Mouse (Mus musculus): ENCODE measurements around the gene 1700025G04Rik.

GRCm38 (mm10) chr1:151879966-151880365, 210.0 kb downstream of the 1700025G04Rik start:
- no peak for TF ChIP-seq GATA1 (IDR thresholded peaks at IDR 0.05; ENCODE audit: low read length)
- TF ChIP-seq TAL1 (IDR thresholded peaks at IDR 0.05; ENCODE audit: low read length): no peak
